Mouse (Mus musculus): ENCODE measurements around the gene Hormad2.

DNA sequence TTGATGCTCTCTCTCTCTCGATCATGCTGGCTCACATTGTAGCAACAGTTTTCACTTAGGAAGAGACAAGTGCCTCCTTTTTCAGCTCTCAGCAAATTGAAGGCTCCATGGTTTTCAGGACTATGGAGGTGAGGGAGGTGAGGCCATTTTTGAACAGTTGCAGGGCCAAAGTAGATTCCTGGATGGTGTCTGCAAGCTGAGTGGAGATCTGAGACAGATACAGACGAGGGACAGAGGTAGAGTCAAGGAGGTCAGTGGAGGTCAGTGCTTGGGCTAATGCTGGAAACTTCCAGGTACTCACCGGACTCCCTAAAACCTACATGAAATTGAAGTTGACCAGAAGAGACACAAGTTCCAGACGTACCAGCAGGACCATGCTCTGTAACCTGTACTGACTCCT is 128.7 kb downstream of the Hormad2 start:
- TF ChIP-seq CTCF (IDR thresholded peaks at IDR 0.05; ENCODE audit: borderline replicate concordance, control insufficient read depth, extremely low read depth, insufficient read depth, low read length, poor library complexity), result no peak
- no peak for TF ChIP-seq POLR2A (IDR thresholded peaks at IDR 0.05; ENCODE audit: control insufficient read depth, extremely low read depth, insufficient read depth, low read length, poor library complexity)

Data from thymus, adult 2 months (tissue).